In the genomic region with DNA sequence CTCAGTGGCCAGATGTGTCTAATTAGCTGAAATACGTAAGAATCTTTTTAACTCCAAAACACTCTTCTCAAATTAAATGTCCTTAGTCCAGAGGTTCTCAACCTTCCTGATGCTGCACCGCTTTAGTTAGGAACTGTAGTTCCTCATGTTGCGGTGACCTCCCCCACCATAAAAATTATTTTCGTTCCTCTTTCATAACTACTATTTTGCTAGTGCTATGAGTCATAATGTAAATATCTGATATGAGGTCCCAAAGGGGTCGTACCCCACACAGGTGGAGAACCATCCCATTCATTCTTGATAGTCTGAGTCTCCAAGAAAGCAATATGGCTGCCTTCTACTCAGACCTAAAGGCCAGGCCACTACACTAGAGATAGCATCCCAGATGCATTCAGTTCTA, we compare ENCODE assay signal across 21 mouse cellular contexts. TPM values are rescaled to one million over a fixed set of nuclear protein-coding genes. Genes with fewer than 3 reads are reported as not detected.
DNase-seq lines count a peak whose midpoint lies in the region; ATAC-seq and TF ChIP-seq lines count a peak whose summit lies in the region.
"Had no signal": no experiment of that assay in that cellular context is flagged by ENCODE, and none has a peak within 500 bp of the region (broad histone marks: within the 10 kb centered on the region; RNA-seq: fewer than 3 reads in every experiment).

No protein-coding gene starts in this region.

- H3K4me1 ChIP-seq in MEL (ENCODE audit: control insufficient read depth in 1 of 2, insufficient read depth in 2 of 2, low read length in 2 of 2), result peaks cover 0 to 12% of the 10 kb centered on the region in 2 experiments; a peak in 3 of 4 replicates
- peaks cover 3% of the 10 kb centered on the region; the same call in 1 of the 2 replicates for H3K4me1 ChIP-seq in cerebellum, adult 2 months (ENCODE audit: control insufficient read depth, insufficient read depth, low read length)

- TF ChIP-seq RAD21 in MEL (IDR thresholded peaks at IDR 0.05; ENCODE audit: low read depth, low read length), result no peak

- no peaks in the 10 kb centered on the region for H3K79me2 ChIP-seq in MEL (ENCODE audit: control insufficient read depth, insufficient read depth, low read length, poor library complexity)

- 94% methylated on average over 5 of the region's 5 CpGs for WGBS in cerebellum, adult 2 months

- H3K9ac ChIP-seq in MEL (ENCODE audit: control insufficient read depth, low read depth, low read length, poor library complexity, severe bottlenecking), result no peak overlapping the region
- H3K9ac ChIP-seq: embryonic facial prominence, embryonic 12.5 days; forebrain, embryonic 13.5 days; forebrain, embryonic 15.5 days; forebrain, postnatal 0 days had no signal

- no peak overlapping the region for H3K4me3 ChIP-seq in MEL (ENCODE audit: control insufficient read depth in 1 of 2, insufficient read depth in 1 of 2, low read depth in 2 of 2, low read length in 2 of 2)
- no peak overlapping the region for H3K4me3 ChIP-seq in cerebellum, adult 2 months (replicated peaks; ENCODE audit: insufficient read depth, low read depth, low read length)
- H3K4me3 ChIP-seq: embryonic facial prominence, embryonic 10.5 days; embryonic facial prominence, embryonic 12.5 days; forebrain, embryonic 13.5 days; forebrain, embryonic 15.5 days had no signal

- H3K36me3 ChIP-seq in MEL (ENCODE audit: control insufficient read depth in 1 of 2, insufficient read depth in 2 of 2, low read length in 2 of 2), result peaks cover 0 to 6% of the 10 kb centered on the region in 2 experiments; a peak in 2 of 4 replicates
- H3K36me3 ChIP-seq: embryonic facial prominence, embryonic 10.5 days; embryonic facial prominence, embryonic 12.5 days; forebrain, embryonic 15.5 days; G1E had no signal

- no peak for TF ChIP-seq CTCF in MEL (IDR thresholded peaks at IDR 0.05 in 2 of 3, conservative IDR thresholded peaks at IDR 0.05 in 1 of 3; ENCODE audit: control insufficient read depth in 1 of 3, insufficient read depth in 1 of 3, low read depth in 2 of 3, low read length in 3 of 3, poor library complexity in 1 of 3, severe bottlenecking in 1 of 3)
- TF ChIP-seq CTCF in cerebellum, adult 2 months (IDR thresholded peaks at IDR 0.05; ENCODE audit: borderline replicate concordance, insufficient read depth, low read depth, low read length), result no peak

- H3K27ac ChIP-seq in MEL (ENCODE audit: control insufficient read depth, low read depth, low read length), result no peak overlapping the region
- no peak overlapping the region for H3K27ac ChIP-seq in cerebellum, adult 2 months (ENCODE audit: insufficient read depth, low read length)
- H3K27ac ChIP-seq: embryonic facial prominence, embryonic 10.5 days; embryonic facial prominence, embryonic 12.5 days; forebrain, embryonic 13.5 days; forebrain, embryonic 15.5 days had no signal

- peak; percentile 82 for DNase-seq in A20 (ENCODE audit: low read depth, low spot score)
- peak; percentile 39 for DNase-seq in MEL (ENCODE audit: low read depth, low spot score)
- DNase-seq in spleen, postnatal 14 days (ENCODE audit: low spot score in 2 of 2), result no peak
- DNase-seq in cerebellum, postnatal 36 days, result no peak
- no peak for DNase-seq in cerebellum, adult 2 months
- DNase-seq: adrenal gland, adult 2 months; adrenal gland, postnatal 10 days; adrenal gland, postnatal 25 days; cerebellum, adult 11 months; cerebellum, adult 18-20 months; cerebellum, adult 9-10 months; cerebellum, postnatal 10 days; cerebellum, postnatal 25 days; forebrain, postnatal 0 days had no signal

- TF ChIP-seq EP300 in MEL (IDR thresholded peaks at IDR 0.05; ENCODE audit: low read depth in 1 of 2, low read length in 2 of 2), result no peak

- H3K27me3 ChIP-seq in MEL (ENCODE audit: control insufficient read depth in 1 of 2, insufficient read depth in 2 of 2, low read length in 2 of 2), result peaks cover 0 to 4% of the 10 kb centered on the region in 2 experiments; a peak in 2 of 4 replicates
- no peaks in the 10 kb centered on the region for H3K27me3 ChIP-seq in cerebellum, adult 2 months (ENCODE audit: control insufficient read depth, insufficient read depth, low read length)

- no peak for TF ChIP-seq POLR2A in MEL (IDR thresholded peaks at IDR 0.05; ENCODE audit: control insufficient read depth in 1 of 2, insufficient read depth in 1 of 2, low read depth in 1 of 2, low read length in 2 of 2, poor library complexity in 1 of 2)
- TF ChIP-seq POLR2A in cerebellum, adult 2 months (IDR thresholded peaks at IDR 0.05; ENCODE audit: borderline replicate concordance, insufficient read depth, low read length), result no peak

- ATAC-seq in granulocyte monocyte progenitor cell, adult 5-6 weeks (replicated peaks; ENCODE audit: poor library complexity, severe bottlenecking), result peak; percentile 47
- peak; percentile 20; the same call in 1 of the 2 replicates for ATAC-seq in megakaryocyte progenitor cell, adult 5-6 weeks (replicated peaks; ENCODE audit: poor library complexity)
- ATAC-seq: forebrain, embryonic 13.5 days; forebrain, embryonic 15.5 days; forebrain, postnatal 0 days had no signal

- no peaks in the 10 kb centered on the region for H3K9me3 ChIP-seq in MEL (replicated peaks; ENCODE audit: insufficient read depth, low read length)
- H3K9me3 ChIP-seq: embryonic facial prominence, embryonic 10.5 days; embryonic facial prominence, embryonic 12.5 days; forebrain, embryonic 13.5 days; forebrain, embryonic 15.5 days had no signal

TF ChIP-seq in MEL, 35 proteins besides CTCF, POLR2A, EP300 and RAD21:
- TF ChIP-seq MAFK (IDR thresholded peaks at IDR 0.05; ENCODE audit: borderline replicate concordance, low read depth, low read length) (no peak), JUND (IDR thresholded peaks at IDR 0.05; ENCODE audit: low read depth, low read length) (no peak), POLR2AphosphoS5 (IDR thresholded peaks at IDR 0.05; ENCODE audit: borderline replicate concordance, low read depth, low read length) (no peak), ELF1 (IDR thresholded peaks at IDR 0.05; ENCODE audit: low read depth, low read length) (no peak), RCOR1 (IDR thresholded peaks at IDR 0.05; ENCODE audit: low read depth, low read length) (no peak), ZC3H11A (IDR thresholded peaks at IDR 0.05; ENCODE audit: low read depth, low read length) (no peak), SMC3 (IDR thresholded peaks at IDR 0.05; ENCODE audit: low read depth, low read length) (no peak), NRF1 (IDR thresholded peaks at IDR 0.05; ENCODE audit: insufficient read depth, low read depth, low read length, poor library complexity, severe bottlenecking) (no peak), MYB (IDR thresholded peaks at IDR 0.05; ENCODE audit: low read depth, low read length) (no peak), UBTF (IDR thresholded peaks at IDR 0.05; ENCODE audit: borderline replicate concordance, insufficient read depth, low read depth, low read length) (no peak), POLR2AphosphoS2 (IDR thresholded peaks at IDR 0.05; ENCODE audit: low read length) (no peak), BHLHE40 (IDR thresholded peaks at IDR 0.05; ENCODE audit: borderline replicate concordance, low read depth, low read length) (no peak), MYC (IDR thresholded peaks at IDR 0.05; ENCODE audit: low read depth, low read length) (no peak), MEF2A (IDR thresholded peaks at IDR 0.05; ENCODE audit: extremely low read depth, insufficient replicate concordance, low read depth, low read length, poor library complexity, severe bottlenecking) (no peak), ZMIZ1 (IDR thresholded peaks at IDR 0.05; ENCODE audit: low read depth, low read length) (no peak), HCFC1 (IDR thresholded peaks at IDR 0.05; ENCODE audit: low read depth, low read length) (no peak), MXI1 (IDR thresholded peaks at IDR 0.05; ENCODE audit: low read depth, low read length) (no peak), CHD1 (IDR thresholded peaks at IDR 0.05; ENCODE audit: low read depth, low read length) (no peak)

RNA-seq across cellular contexts. Expression of a gene that starts 17.2 kb away (rescaled TPM):
- not detected in 2 replicates for total RNA-seq in MEL (2012; rRNA removed)
- polyA plus RNA-seq in MEL (2012; ENCODE audit: insufficient read depth in 1 of 2, insufficient read length in 2 of 2, low read depth in 1 of 2, low replicate concordance in 2 of 2, missing spikeins in 1 of 2), result not detected
- total RNA-seq in granulocyte monocyte progenitor cell, adult 5-6 weeks (2014; fragmentation: Nextera tagmentation), result not detected in 2 replicates
- not detected in 2 replicates for total RNA-seq in granulocyte monocyte progenitor cell, adult 5-6 weeks (2017)
- total RNA-seq in megakaryocyte progenitor cell, adult 5-6 weeks (2015), result not detected in 2 replicates
- not detected in 2 replicates for total RNA-seq in megakaryocyte progenitor cell, adult 5-6 weeks (2017)
- 42.9 and 49.2 TPM in 2 replicates for polyA plus RNA-seq in cerebellum, adult 2 months (2012; rRNA removed)
- total RNA-seq: G1E had no signal
- polyA plus RNA-seq: G1E had no signal

Comparison
In these comparisons a context has a peak if more than half of its experiments do, and no peak if none do; other contexts are left out.
1. DNase-seq: peak in A20 (single experiment) and MEL (single experiment); none in spleen, postnatal 14 days (0 of 2), cerebellum, postnatal 36 days (0 of 2) and cerebellum, adult 2 months (0 of 2).